Mouse (Mus musculus) CH12.LX (cell line): ENCODE data around the gene Sgk2. TPM values are rescaled to one million over a fixed set of nuclear protein-coding genes. Genes with fewer than 3 reads are reported as not detected.

ENCODE experiments used
- DNase-seq: peaks from one replicate; pipeline ENCODE4 v3.0.0-alpha.2; 2013; ENCODE audit errors: extremely low read depth
- H3K27ac ChIP-seq: 2 replicates; pipeline ENCODE4 v1.5.1; 2012; ENCODE audit warnings: low read depth, mild to moderate bottlenecking, control low read depth, moderate library complexity; ENCODE audit not compliant: insufficient read depth
- H3K27me3 ChIP-seq: replicated peaks from 2 replicates; pipeline ENCODE3; 2012; ENCODE audit warnings: inconsistent platforms
- H3K36me3 ChIP-seq, 2 experiments: replicated peaks in 1 of 2; 2 replicates each; pipeline versions ENCODE3 to v1.6.1; 2012; ENCODE audit warnings: inconsistent platforms in 1 of 2, low read length in 1 of 2, mild to moderate bottlenecking in 1 of 2, mixed read lengths in 1 of 2, moderate library complexity in 1 of 2; ENCODE audit not compliant: control insufficient read depth in 1 of 2, insufficient read depth in 1 of 2
- H3K4me1 ChIP-seq, 2 experiments: 2 replicates each; pipeline ENCODE4 v1.6.1; 2012; ENCODE audit warnings: inconsistent platforms in 1 of 2, moderate library complexity in 1 of 2; ENCODE audit not compliant: insufficient read depth in 2 of 2, control insufficient read depth in 1 of 2
- H3K4me2 ChIP-seq: 2 replicates; pipeline ENCODE4 v1.6.1; 2012; ENCODE audit warnings: low read depth, mild to moderate bottlenecking, control low read depth; ENCODE audit not compliant: poor library complexity, insufficient read depth, severe bottlenecking
- H3K4me3 ChIP-seq, 3 experiments: fragments of 150-350 bp in 1 of 3; sonication (generic) in 1 of 3; replicated peaks in 1 of 3; 2 replicates each; pipeline versions ENCODE3 to v1.5.1; 2011 to 2012; ENCODE audit warnings: low read depth in 2 of 3, low read length in 2 of 3, mild to moderate bottlenecking in 2 of 3, moderate library complexity in 2 of 3, control low read depth in 1 of 3, improper control_type of control experiment in 1 of 3, inconsistent platforms in 1 of 3, mixed read lengths in 1 of 3; ENCODE audit not compliant: poor library complexity in 1 of 3
- H3K79me2 ChIP-seq: replicated peaks from 2 replicates; pipeline ENCODE4 v1.6.1; 2012; ENCODE audit warnings: mild to moderate bottlenecking, moderate library complexity; ENCODE audit not compliant: control insufficient read depth, poor library complexity, insufficient read depth, severe bottlenecking; ENCODE audit errors: extremely low read depth
- H3K9ac ChIP-seq: 2 replicates; pipeline ENCODE4 v1.6.1; 2012; ENCODE audit warnings: low read depth, mild to moderate bottlenecking, control low read depth, moderate library complexity; ENCODE audit not compliant: insufficient read depth
- H3K9me3 ChIP-seq: replicated peaks from 2 replicates; pipeline ENCODE3; 2012; ENCODE audit warnings: low read length, inconsistent platforms, mixed read lengths
- BHLHE40 ChIP-seq: IDR thresholded peaks from 2 replicates; pipeline ENCODE4 v1.6.1; 2011; ENCODE audit warnings: mild to moderate bottlenecking, low read depth, low read length, improper control_type of control experiment
- CHD2 ChIP-seq: IDR thresholded peaks from 2 replicates; pipeline ENCODE4 v1.6.1; 2011; ENCODE audit warnings: low read length, improper control_type of control experiment
- ELF1 ChIP-seq: IDR thresholded peaks from 2 replicates; pipeline ENCODE4 v1.6.1; 2014; ENCODE audit warnings: low read depth, mild to moderate bottlenecking, inconsistent platforms, low read length, improper control_type of control experiment
- EP300 ChIP-seq: IDR thresholded peaks from 2 replicates; pipeline ENCODE4 v1.6.1; 2011; ENCODE audit warnings: low read length, improper control_type of control experiment
- HCFC1 ChIP-seq: IDR thresholded peaks from 2 replicates; pipeline ENCODE4 v1.6.1; 2012; ENCODE audit warnings: low read depth, mild to moderate bottlenecking, inconsistent platforms, low read length, improper control_type of control experiment
- MAFK ChIP-seq: IDR thresholded peaks from 2 replicates; pipeline ENCODE4 v1.6.1; 2011; ENCODE audit warnings: low read length, improper control_type of control experiment; ENCODE audit not compliant: insufficient replicate concordance
- MAX ChIP-seq: IDR thresholded peaks from 2 replicates; pipeline ENCODE4 v1.6.1; 2011; ENCODE audit warnings: low read length, improper control_type of control experiment
- MAZ ChIP-seq: IDR thresholded peaks from 2 replicates; pipeline ENCODE4 v1.6.1; 2012; ENCODE audit warnings: low read depth, mild to moderate bottlenecking, inconsistent platforms, low read length, improper control_type of control experiment, moderate library complexity
- NRF1 ChIP-seq: IDR thresholded peaks from 2 replicates; pipeline ENCODE4 v1.6.1; 2014; ENCODE audit warnings: low read depth, mild to moderate bottlenecking, inconsistent platforms, low read length, improper control_type of control experiment, moderate library complexity
- PAX5 ChIP-seq: IDR thresholded peaks from 2 replicates; pipeline ENCODE4 v1.6.1; 2012; ENCODE audit warnings: low read length, inconsistent platforms, mixed read lengths
- POLR2A ChIP-seq: IDR thresholded peaks from 2 replicates; pipeline ENCODE4 v1.6.1; 2011; ENCODE audit warnings: low read depth, mild to moderate bottlenecking, improper control_type of control experiment, low read length
- SIN3A ChIP-seq: IDR thresholded peaks from 2 replicates; pipeline ENCODE4 v1.6.1; 2012; ENCODE audit warnings: low read length, improper control_type of control experiment, inconsistent platforms
- USF2 ChIP-seq: conservative IDR thresholded peaks from 2 replicates; pipeline ENCODE4 v1.6.1; 2011; ENCODE audit warnings: low read depth, low read length, improper control_type of control experiment
- ZMIZ1 ChIP-seq: IDR thresholded peaks from 2 replicates; pipeline ENCODE4 v1.6.1; 2012; ENCODE audit warnings: low read depth, mild to moderate bottlenecking, inconsistent platforms, low read length, improper control_type of control experiment
- dilution Hi-C: fragments of 300-500 bp; cut with MboI; formaldehyde crosslinking; loops from 2 replicates; pipeline ENCODE4 v1.14.3; 2020; ENCODE audit warnings: low sequenced_read_pairs; ENCODE audit not compliant: extremely low pct_unique_long_range_greater_than_20kb, extremely low pct_ligation_motif_present
- in situ Hi-C: fragments of 300-500 bp; cut with MboI; formaldehyde crosslinking; loops from 3 replicates; pipeline ENCODE4 v1.14.3; 2019; ENCODE audit warnings: low sequenced_read_pairs, low pct_ligation_motif_present, low pct_unique_long_range_greater_than_20kb, mixed read lengths
- polyA plus RNA-seq: library from polyadenylated mRNA; unstranded; fragments of >175 nt; gene quantifications from 2 replicates; pipeline ENCODE4 v1.2.1, GENCODE M21; 2012; ENCODE audit warnings: low read depth; ENCODE audit not compliant: insufficient read length
- total RNA-seq, 2 experiments: library from RNA; depleted of rRNA; stranded (reverse); fragments of 300-350 nt in 1 of 2; fragments of >200 nt in 1 of 2; gene quantifications; 2 replicates each; pipeline ENCODE4 v1.2.3; 2012 to 2014

Gene Sgk2
- total and polyA plus RNA-seq, 3 experiments: not detected

- Histone ChIP-seq H3K4me2 (peak within 1 kb of the TSS; percentile 47), H3K9me3 (no peaks in the 10 kb centered on the region), H3K27ac (no peak within 1 kb of the TSS), H3K4me3 (peak within 1 kb of the TSS in 1 of 3 experiments; percentile 7), H3K36me3 (peaks cover 17 to 32% of the 10 kb centered on the region in 2 experiments), H3K9ac (no peak within 1 kb of the TSS), H3K79me2 (no peaks in the 10 kb centered on the region), H3K4me1 (peaks cover 2 to 24% of the 10 kb centered on the region in 2 experiments; a peak in 2 of 4 replicates), H3K27me3 (no peaks in the 10 kb centered on the region)
- TF ChIP-seq MAX: no peak
- TF ChIP-seq NRF1: peak; percentile 77
- DNase-seq: no peak
- dilution Hi-C loops: no loop called here
- in situ Hi-C loops: no loop called here
Measured at GRCm38 (mm10) chr2:162943148-162943846, 43.8 kb upstream of the Sgk2 start, which contains the start of gene L3mbtl1. TSS of gene L3mbtl1 (plus strand) at chr2:162943472.

DNA sequence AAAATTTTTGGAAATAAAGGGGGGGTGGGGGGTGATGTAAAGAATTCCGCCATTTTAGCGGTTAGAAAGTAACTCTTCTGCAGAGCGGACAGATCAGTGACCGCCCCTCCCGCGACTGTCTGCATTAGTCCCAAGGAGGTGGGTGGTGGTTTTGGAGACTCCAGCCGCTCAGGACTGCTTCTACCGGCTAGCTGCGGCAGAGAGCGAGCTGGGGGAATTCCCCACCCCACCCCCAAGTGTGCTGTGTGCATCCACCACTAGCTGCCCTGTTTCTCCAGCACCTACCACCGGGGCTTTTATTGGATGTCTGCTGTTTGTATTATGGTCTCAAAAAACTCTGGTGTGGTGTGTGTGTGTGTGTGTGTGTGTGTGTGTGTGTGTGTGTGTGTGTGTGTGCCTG lies 43.2 kb upstream of the Sgk2 start:
- DNase-seq: peak; percentile 66
- H3K4me1 ChIP-seq: peaks cover 2 to 24% of the 10 kb centered on the region in 2 experiments; a peak in 2 of 4 replicates
- no peaks in the 10 kb centered on the region for H3K79me2 ChIP-seq
- peak overlapping the region; percentile 47 for H3K4me2 ChIP-seq
- no peaks in the 10 kb centered on the region for H3K27me3 ChIP-seq
- in situ Hi-C loops: no loop called here
- peaks cover 11 to 25% of the 10 kb centered on the region in 2 experiments for H3K36me3 ChIP-seq
- no peak overlapping the region for H3K9ac ChIP-seq
- H3K4me3 ChIP-seq: no peak overlapping the region
- no peaks in the 10 kb centered on the region for H3K9me3 ChIP-seq
- H3K27ac ChIP-seq: no peak overlapping the region
- dilution Hi-C loops: no loop called here
- TF ChIP-seq BHLHE40 (peak; percentile 56; the same call in 1 of the 2 replicates), NRF1 (no peak), CHD2 (0 out of 2 replicates have a peak, but pooled peaks have one; percentile 32), EP300 (peak; percentile 21; the same call in 1 of the 2 replicates)
- TF ChIP-seq, all 38 proteins: peak for 3

- Histone ChIP-seq H3K27me3 (no peaks in the 10 kb centered on the region), H3K27ac (no peak overlapping the region), H3K36me3 (no peaks in the 10 kb centered on the region), H3K9ac (no peak overlapping the region), H3K4me1 (peaks cover 2 to 15% of the 10 kb centered on the region in 2 experiments; a peak in 2 of 4 replicates), H3K4me3 (no peak overlapping the region), H3K4me2 (no peak overlapping the region), H3K9me3 (no peaks in the 10 kb centered on the region), H3K79me2 (no peaks in the 10 kb centered on the region)
- no peak for TF ChIP-seq ELF1
- no peak for TF ChIP-seq POLR2A
- TF ChIP-seq MAFK: no peak
- TF ChIP-seq ZMIZ1: no peak
- TF ChIP-seq SIN3A: no peak
- TF ChIP-seq MAZ: no peak
- no peak for TF ChIP-seq USF2
- TF ChIP-seq PAX5: no peak
- TF ChIP-seq HCFC1: no peak
- no peak for DNase-seq
- dilution Hi-C loops: no loop called here
- in situ Hi-C loops: no loop called here
Measured at GRCm38 (mm10) chr2:162946964-162947363, 40.2 kb upstream of the Sgk2 start.
